In the genomic region with DNA sequence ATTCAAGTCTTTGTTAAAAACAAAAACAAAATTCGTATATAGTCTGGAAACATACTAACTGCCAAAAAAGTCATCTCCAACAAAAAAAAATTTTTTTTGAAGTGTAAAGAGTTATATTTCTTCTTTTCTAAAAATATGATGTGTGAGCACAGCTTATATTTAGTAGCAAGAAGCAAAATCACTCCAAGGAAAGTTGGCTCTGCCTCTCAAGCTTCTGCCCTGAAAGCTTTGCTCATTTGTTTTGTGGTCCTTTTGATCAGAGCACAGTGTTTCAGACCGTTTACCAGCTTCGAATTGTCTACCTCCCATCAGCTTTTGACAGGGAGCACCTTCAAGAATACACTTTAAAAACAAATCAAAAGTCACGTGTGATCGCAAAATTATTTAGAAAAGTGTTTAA, we compare ENCODE assay signal across 24 mouse cellular contexts.
DNase-seq lines count a peak whose midpoint lies in the region; ATAC-seq and TF ChIP-seq lines count a peak whose summit lies in the region.
"Had no signal": no experiment of that assay in that cellular context is flagged by ENCODE, and none has a peak within 500 bp of the region (broad histone marks: within the 10 kb centered on the region; RNA-seq: fewer than 3 reads in every experiment).

No protein-coding gene starts in this region.

- H3K9ac ChIP-seq in forebrain, postnatal 0 days = no peak overlapping the region
- H3K9ac ChIP-seq: embryonic facial prominence, embryonic 12.5 days; forebrain, embryonic 12.5 days had no signal

- no peak for ATAC-seq in forebrain, postnatal 0 days
- ATAC-seq: activated CD4-positive, CD25-positive, alpha-beta regulatory T cell, adult 4 months; CD4-positive, CD25-positive, alpha-beta regulatory T cell, adult 4 months; forebrain, embryonic 14.5 days; forebrain, embryonic 16.5 days; Patski had no signal

- H3K4me1 ChIP-seq in forebrain, postnatal 0 days (ENCODE audit: insufficient read depth) = no peaks in the 10 kb centered on the region
- H3K4me1 ChIP-seq in forebrain, embryonic 10.5 days = no peaks in the 10 kb centered on the region
- H3K4me1 ChIP-seq: embryonic facial prominence, embryonic 10.5 days; embryonic facial prominence, embryonic 12.5 days; forebrain, embryonic 12.5 days had no signal

- H3K9me3 ChIP-seq in forebrain, postnatal 0 days (ENCODE audit: low read length) = no peaks in the 10 kb centered on the region
- peaks cover 11% of the 10 kb centered on the region; the same call in 1 of the 2 replicates for H3K9me3 ChIP-seq in forebrain, embryonic 10.5 days
- H3K9me3 ChIP-seq: embryonic facial prominence, embryonic 10.5 days; embryonic facial prominence, embryonic 12.5 days; forebrain, embryonic 12.5 days; G1E had no signal

- TF ChIP-seq CTCF in forebrain, postnatal 0 days (IDR thresholded peaks at IDR 0.05; ENCODE audit: low read depth) = no peak

- H3K36me3 ChIP-seq in forebrain, postnatal 0 days (ENCODE audit: insufficient read depth) = no peaks in the 10 kb centered on the region
- H3K36me3 ChIP-seq in forebrain, embryonic 10.5 days (replicated peaks) = no peaks in the 10 kb centered on the region
- H3K36me3 ChIP-seq: embryonic facial prominence, embryonic 10.5 days; embryonic facial prominence, embryonic 12.5 days; forebrain, embryonic 12.5 days; G1E had no signal

- no peak overlapping the region for H3K4me2 ChIP-seq in forebrain, postnatal 0 days (ENCODE audit: low read depth)
- H3K4me2 ChIP-seq: embryonic facial prominence, embryonic 12.5 days; forebrain, embryonic 12.5 days had no signal

- peak; percentile 26 for DNase-seq in forebrain, postnatal 0 days
- no peak for DNase-seq in forebrain, embryonic 10.5 days (ENCODE audit: extremely low spot score, low spot score)
- DNase-seq in frontal cortex, adult 2 months (ENCODE audit: extremely low spot score in 1 of 2, low spot score in 1 of 2) = peak; percentile 15 to 30
- no peak for DNase-seq in frontal cortex, postnatal 25 days (ENCODE audit: low spot score in 2 of 2)
- DNase-seq in brain, adult 2 months (ENCODE audit: low read depth, low spot score) = peak; percentile 68
- DNase-seq in layer of hippocampus, adult 11-12 months (ENCODE audit: low spot score) = no peak
- DNase-seq: adrenal gland, adult 8-10 months; adrenal gland, postnatal 14 days; B cell, adult 2 months; cerebellum, adult 11-12 months; cerebellum, adult 2 months; cerebellum, adult 9-10 months; cerebellum, postnatal 10 days; cerebellum, postnatal 25 days had no signal

- no peak overlapping the region for H3K27ac ChIP-seq in forebrain, postnatal 0 days (ENCODE audit: low read depth, low read length)
- H3K27ac ChIP-seq in forebrain, embryonic 10.5 days = no peak overlapping the region
- H3K27ac ChIP-seq: embryonic facial prominence, embryonic 10.5 days; embryonic facial prominence, embryonic 12.5 days; forebrain, embryonic 12.5 days had no signal

- H3K27me3 ChIP-seq in forebrain, postnatal 0 days (ENCODE audit: insufficient read depth, low read length) = no peaks in the 10 kb centered on the region
- no peaks in the 10 kb centered on the region for H3K27me3 ChIP-seq in forebrain, embryonic 10.5 days (ENCODE audit: poor library complexity, severe bottlenecking)
- H3K27me3 ChIP-seq: CH12.LX; embryonic facial prominence, embryonic 12.5 days; forebrain, embryonic 12.5 days; Patski had no signal

- 52% methylated on average over 5 of the region's 5 CpGs for WGBS in forebrain, postnatal 0 days
- 80% methylated on average over 5 of the region's 5 CpGs for WGBS in forebrain, embryonic 10.5 days

- H3K4me3 ChIP-seq in forebrain, postnatal 0 days (ENCODE audit: low read depth, low read length) = no peak overlapping the region
- H3K4me3 ChIP-seq in forebrain, embryonic 10.5 days = no peak overlapping the region
- H3K4me3 ChIP-seq: embryonic facial prominence, embryonic 10.5 days; embryonic facial prominence, embryonic 12.5 days; forebrain, embryonic 12.5 days had no signal

Comparison
In these comparisons a context has a peak if more than half of its experiments do, and no peak if none do; other contexts are left out.
1. DNase-seq: peak in forebrain, postnatal 0 days (single experiment), frontal cortex, adult 2 months (2 of 2) and brain, adult 2 months (single experiment); none in forebrain, embryonic 10.5 days (single experiment), frontal cortex, postnatal 25 days (0 of 2) and layer of hippocampus, adult 11-12 months (single experiment).